Mouse (Mus musculus): ENCODE results near the gene Rflna. TPM values are rescaled to one million over a fixed set of nuclear protein-coding genes. Genes with fewer than 3 reads are reported as not detected.

The Rflna gene
- total RNA-seq, 2 experiments from 2014 or later: 0.44 to 2.5 TPM

DNA sequence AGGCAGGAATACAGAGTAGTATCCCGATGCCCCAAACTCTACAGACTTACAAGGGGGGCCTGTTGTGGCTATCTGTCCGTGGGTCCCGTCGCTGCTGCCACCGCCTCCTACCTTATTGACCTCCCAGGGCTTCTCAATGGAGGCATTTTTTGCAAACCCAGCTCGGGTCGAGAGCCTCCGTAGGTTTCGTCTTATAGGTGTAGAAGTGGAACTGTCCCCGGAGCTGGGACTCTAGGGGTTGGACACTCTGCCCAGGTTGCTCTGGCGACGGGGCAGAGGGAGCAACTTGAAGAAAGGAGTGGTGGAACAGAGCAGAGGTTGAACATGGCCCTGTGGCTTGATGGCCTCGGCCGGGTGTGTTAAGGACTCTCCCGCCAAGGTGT, 843 bp downstream of the Rflna start:
- intact Hi-C loops (cut with DNase I): loop anchor here (5.0 kb wide), 1 partner anchor 62 kb away; no protein-coding TSS in a partner anchor

DNA sequence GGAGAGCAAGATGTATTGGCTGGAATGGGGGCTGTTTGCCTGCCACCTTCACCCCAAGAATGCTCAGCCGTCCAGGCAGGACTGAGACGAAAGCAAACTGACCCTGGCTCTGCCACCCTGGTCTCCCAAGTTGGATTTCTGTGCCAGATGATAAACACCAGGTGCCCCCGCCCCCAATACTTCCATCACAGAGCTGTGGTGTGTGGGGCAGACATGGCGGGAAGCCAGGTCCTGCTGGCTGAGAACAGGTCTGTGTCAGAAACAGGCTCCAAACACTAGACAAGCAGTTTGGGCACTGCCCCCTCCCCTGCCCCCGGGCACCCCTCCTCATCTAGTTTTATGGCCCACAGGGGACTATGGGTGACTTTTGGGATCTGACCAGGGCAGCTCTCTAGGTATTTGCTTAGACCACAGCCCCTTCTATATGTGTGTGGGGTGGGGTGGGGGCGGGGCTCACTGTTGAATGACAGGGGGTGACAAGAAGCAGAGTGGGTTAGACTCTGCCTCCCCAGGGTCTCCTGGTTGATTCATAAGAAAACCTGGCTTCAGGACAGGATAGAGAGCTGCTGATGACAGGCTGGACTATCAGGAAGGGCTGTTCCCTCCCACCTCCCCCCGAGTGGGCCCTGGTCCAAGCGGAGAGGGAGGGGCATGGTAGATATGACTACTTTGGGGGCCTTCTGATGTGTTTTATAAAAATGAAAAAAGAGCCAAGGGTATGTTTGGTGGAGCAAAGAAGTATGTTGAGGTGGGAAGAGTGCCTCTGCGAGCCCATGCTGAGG, 3.0 kb downstream of the Rflna start:
- DNase-seq (ENCODE audit: low spot score in 2 of 2): peak in 1 of 2 experiments; percentile 6
- intact Hi-C loops (cut with DNase I): no loop called here

More for the DNA sequence above, 843 bp downstream of the Rflna start:
- no peak for DNase-seq (ENCODE audit: low spot score in 2 of 2)

DNA sequence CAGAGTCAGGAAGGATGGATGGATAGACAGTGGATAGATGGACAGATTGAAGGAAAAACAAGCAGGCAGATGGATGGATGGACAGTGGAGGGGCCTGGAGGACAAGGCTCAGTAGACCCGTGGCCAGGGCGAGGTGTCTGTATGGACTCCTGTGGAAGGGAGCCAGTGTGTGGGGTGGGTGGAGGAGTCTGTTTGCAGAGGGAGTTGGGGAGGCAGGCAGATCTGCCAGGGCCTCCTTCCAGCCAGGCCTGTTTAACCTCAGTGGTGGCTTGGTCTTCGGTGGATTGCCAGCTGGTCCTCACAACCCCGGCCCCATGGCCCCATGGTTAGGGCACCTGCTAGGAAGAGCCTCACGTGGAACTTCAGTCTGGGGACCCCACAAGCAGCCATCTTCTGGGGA, 3.9 kb downstream of the Rflna start:
- intact Hi-C loops (cut with DNase I): no loop called here
- DNase-seq (ENCODE audit: low spot score in 2 of 2): peak in 1 of 2 experiments; percentile 7

DNA sequence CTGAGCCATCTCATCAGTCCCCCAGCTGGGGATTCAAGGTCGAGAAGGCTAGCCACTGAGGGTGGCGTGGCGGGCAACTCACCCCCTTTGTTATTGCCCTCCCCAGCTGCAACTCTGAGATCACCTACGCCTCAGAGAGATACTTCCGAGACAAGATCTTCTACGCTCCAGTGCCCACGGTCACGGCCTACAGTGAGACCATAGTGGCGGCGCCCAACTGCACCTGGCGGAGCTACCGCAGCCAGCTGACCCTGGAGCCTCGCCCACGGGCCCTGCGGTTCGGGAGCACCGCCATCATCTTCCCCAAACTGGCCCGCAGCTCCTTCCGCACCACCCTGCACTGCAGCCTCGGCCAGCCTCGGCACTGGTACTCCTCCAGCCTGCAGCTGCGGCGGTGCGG, 8.1 kb downstream of the Rflna start:
- DNase-seq (ENCODE audit: low spot score in 2 of 2): no peak
- intact Hi-C loops (cut with DNase I): no loop called here

DNA sequence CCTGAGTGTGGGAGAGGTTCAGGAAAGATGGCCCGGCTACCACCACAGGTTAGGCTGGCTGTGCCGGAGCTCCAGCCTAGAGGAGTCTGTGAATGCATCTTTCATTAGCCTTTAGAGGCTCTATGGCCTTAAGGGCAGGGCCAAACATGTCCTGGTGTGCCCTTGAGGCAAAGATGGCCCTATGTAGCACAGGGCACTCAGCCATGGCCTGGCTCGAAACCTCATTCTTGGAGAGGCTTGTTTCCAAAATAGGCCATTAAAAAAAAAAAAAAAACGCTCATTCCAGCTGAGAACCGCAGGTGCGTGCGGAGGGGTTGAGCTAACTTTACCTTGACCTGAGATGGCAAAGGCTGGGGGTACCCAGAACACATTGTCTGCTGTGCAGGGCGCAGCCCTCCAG, 8.6 kb downstream of the Rflna start:
- intact Hi-C loops (cut with DNase I): no loop called here
- DNase-seq (ENCODE audit: low spot score in 2 of 2): no peak

DNA sequence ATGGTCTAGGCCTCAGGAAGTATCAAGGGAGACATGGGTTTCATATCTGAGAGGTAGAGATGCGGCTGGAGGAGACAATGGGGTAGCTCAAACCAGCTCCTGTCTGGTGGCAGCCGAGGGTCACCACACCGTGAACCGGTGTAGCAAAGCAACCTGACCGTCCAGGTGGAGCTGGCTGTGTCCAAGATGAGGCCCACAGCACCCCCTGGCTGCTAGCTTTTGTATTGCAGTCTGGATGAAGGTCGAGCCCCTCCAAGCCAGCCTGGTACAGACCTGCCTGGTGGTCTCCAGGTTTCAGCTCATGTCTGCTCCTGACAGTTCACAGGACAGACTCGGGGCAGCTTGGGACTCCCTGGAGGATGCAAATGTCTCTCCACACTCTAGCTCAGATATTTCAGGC, 11.5 kb downstream of the Rflna start:
- intact Hi-C loops (cut with DNase I): loop anchor here (2.0 kb wide), 1 partner anchor 114 kb away; no protein-coding TSS in a partner anchor
- peak; percentile 62 to 63 for DNase-seq (ENCODE audit: low spot score in 2 of 2)

DNA sequence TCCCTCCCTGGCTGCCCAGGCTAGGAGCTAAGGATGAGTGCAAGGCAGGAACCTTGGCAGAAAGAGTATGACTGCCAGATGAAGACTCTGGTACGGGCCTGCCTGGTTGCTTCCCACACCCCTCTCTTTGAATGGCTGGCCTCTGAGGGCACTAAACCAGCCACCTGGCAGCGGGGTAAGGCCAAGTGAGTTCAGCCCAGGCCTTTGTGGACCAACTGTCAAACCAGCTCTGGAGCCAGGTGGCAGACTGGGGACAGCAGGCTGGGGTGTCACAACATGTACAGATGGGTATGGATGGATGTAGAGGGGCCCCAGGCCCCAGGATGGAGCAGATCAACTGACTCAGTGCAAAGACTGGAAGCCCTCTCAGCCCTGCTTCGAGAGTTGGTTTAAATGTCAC, 12.0 kb downstream of the Rflna start:
- no peak for DNase-seq (ENCODE audit: low spot score in 2 of 2)
- intact Hi-C loops (cut with DNase I): loop anchor here (2.0 to 5.0 kb wide), 2 partner anchors 114 to 257 kb away; no protein-coding TSS in a partner anchor

DNA sequence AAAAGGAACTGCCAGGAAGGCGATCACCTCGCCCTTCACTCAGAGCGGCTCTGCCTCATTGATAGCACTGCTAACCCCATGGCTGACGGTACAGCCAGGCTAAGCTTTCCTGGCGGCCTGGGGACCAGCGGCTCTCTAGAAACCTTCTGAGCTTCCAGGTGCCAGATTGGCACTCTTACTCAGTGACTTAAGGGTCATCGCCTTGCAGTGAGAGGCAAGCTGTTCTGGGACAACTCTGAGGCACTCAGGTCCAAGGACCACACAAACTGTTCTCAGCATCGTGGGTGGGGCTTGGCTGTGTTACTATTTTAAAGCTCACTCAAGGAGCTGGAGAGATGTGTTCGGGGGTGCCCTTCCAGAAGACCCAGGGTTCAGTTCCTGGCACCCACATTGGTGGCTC, 12.6 kb downstream of the Rflna start:
- intact Hi-C loops (cut with DNase I): loop anchor here (2.0 to 5.0 kb wide), 2 partner anchors 115 to 257 kb away; no protein-coding TSS in a partner anchor
- DNase-seq (ENCODE audit: low spot score in 2 of 2): no peak

DNA sequence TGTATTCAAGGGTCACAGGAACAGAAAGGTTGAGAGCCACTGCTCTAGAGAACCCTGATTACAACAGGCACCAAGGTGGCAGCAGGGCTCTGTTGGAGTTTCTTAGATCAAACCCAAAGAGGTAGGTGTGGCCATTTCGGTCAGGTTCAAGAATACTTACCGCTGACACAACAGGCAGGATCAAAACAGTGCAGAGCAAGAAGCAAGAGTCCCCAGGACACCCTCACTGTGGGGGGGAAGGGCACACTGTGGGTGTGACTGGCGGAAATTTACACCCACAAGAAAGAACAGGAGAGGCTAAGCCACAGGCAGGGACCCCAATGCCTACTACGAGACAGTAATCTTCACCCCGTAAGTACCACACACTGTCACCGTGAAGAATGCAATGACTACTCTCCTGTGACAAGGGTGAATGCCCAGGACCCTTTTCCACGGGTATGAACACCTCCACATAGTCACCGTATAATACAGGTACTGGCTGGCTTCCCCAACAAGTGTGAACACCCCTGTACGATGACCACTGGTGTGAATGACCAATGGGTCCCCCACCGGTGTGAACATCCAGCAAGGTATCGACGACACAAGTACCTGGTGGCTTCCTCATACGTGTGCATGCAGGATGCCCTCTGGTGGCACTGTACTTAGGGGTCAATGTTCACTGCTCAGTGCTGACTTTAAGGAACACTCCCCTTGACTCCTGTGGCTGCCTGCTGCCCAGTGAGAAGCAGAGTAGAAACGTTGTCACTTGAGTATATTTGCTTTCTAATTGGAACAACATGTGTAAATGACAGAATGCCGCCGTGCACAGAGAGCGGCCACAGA, 13.6 kb downstream of the Rflna start:
- DNase-seq (ENCODE audit: low spot score in 2 of 2): no peak
- intact Hi-C loops (cut with DNase I): loop anchor here (1.0 to 5.0 kb wide), 2 partner anchors 12 to 256 kb away; no protein-coding TSS in a partner anchor

DNA sequence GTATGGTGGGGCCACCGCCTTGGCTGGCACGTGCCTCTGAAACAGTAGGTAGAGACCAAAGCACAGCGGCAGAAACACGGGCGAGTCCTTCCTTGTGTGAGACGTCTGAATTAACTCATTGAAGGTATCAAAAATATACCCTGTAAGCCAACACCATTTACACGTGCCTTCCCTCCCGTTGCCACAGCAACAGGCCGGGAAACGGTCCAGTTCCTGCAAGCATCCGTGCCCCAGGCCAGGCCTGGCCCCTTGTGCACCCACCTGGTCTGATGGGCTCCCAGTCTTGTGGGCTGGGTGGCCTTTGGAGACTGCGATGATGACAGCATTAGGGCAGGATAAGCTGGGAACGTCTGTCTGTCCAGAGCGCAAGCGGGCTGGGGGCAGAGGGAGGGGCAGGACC, 14.3 kb downstream of the Rflna start:
- intact Hi-C loops (cut with DNase I): loop anchor here (1.0 to 5.0 kb wide), 2 partner anchors 11 to 255 kb away; no protein-coding TSS in a partner anchor
- DNase-seq (ENCODE audit: low spot score in 2 of 2): peak in 1 of 2 experiments; percentile 47

DNA sequence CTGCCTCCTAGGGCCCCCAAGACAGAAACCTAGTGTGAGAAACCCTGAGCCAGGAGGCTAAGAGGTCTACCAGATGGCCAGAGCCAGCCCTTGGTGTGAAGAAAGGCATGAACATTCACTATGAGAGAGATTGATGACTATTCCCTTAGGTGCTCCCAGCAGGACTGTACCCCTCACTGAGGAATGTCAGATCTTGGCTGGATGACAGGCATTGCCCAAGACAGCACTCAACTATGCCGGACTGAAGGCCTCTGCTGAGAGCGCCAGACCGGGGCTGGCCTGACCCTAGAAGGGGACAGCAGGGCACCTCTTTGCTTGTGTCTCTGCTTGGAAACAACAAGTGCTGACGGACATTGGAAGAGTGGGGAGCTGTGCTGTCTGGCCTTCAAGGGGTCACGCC, 16.1 kb downstream of the Rflna start:
- DNase-seq (ENCODE audit: low spot score in 2 of 2): no peak
- intact Hi-C loops (cut with DNase I): loop anchor here (5.0 kb wide), 1 partner anchor 253 kb away; no protein-coding TSS in a partner anchor

DNA sequence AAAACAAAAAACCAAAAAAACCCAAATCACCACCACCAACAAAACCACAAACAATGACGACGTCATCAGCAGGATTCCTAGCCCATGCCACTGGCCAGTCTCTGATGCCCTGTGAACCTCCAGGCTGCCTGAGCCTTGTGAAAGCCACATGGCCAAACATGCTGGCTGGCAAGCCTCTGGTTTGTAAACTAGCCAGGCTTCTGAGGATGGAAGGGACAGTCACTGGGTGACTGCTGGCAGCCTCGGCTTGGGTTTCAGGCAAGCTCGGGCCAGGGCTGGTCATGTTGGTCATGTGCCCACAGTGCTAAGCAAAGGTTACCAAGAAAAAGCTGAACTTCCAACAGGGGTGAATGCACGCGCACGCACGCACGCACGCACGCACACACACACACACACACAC, 18.3 kb downstream of the Rflna start:
- DNase-seq (ENCODE audit: low spot score in 2 of 2): no peak
- intact Hi-C loops (cut with DNase I): loop anchor here (5.0 kb wide), 1 partner anchor 89 kb away; no protein-coding TSS in a partner anchor

DNA sequence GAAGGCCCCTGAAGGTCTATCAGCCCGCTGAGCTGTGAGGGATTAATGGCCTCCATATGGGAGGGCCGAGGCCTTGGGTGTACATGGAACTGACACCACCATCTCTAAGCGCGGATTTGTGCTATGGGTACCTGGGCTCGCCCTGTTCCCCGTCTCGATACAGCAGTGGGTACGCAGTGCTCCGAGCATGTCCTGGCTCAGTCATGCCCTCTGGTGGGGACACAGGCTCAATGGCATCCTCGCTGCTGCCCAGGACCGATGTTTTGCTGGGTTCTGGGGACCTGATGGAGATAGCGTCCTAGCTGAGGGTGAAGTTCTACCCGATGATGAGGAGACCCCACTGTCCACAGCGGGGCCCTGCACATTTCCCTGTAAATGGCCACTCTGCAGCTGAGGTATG, 21.0 kb downstream of the Rflna start:
- peak in 1 of 2 experiments; percentile 42 for DNase-seq (ENCODE audit: low spot score in 2 of 2)
- intact Hi-C loops (cut with DNase I): loop anchor here (5.0 kb wide), 1 partner anchor 92 kb away; no protein-coding TSS in a partner anchor

DNA sequence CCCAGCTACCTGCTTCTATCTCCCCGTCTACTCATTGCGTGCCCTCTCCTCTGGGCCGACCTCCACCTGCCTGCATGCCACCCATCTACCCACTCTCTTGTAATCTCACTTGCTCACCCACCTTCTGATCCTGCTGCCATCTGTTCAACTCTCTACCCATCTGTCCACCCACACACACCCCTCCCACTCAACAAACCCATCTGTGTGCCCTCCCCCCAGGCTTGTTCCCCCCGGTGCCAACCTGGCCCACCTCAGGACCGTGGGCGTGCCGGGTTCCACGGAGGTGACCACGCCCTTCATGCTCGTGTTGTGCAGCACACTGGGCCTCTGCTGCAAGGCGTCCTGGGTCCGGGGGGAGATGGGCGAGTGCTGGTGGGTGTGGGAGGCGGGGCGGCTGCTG, 25.4 kb downstream of the Rflna start:
- DNase-seq (ENCODE audit: low spot score in 2 of 2): no peak
- intact Hi-C loops (cut with DNase I): loop anchor here (1.0 kb wide), 1 partner anchor 11 kb away; no protein-coding TSS in a partner anchor

DNA sequence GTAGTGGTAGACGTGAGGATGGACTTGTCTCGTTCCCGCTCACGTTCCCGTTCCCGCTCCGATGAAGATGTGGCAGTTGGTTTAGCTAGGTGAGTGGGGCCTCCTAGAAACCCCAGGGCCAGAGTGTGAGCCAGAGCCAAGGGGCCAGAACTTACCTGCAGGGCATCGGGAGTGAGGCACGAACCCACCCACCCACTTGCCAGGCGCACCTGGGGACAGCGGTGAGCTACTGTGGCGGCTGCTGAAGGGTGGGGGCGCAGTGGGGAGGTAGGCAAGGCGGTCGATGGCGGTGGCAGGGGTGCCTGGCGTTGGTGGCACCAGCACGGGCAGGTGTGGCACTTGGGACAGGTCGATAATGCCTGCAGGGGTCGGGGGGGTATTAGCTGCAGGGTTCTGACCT, 25.9 kb downstream of the Rflna start:
- no peak for DNase-seq (ENCODE audit: low spot score in 2 of 2)
- intact Hi-C loops (cut with DNase I): loop anchor here (1.0 kb wide), 1 partner anchor 12 kb away; no protein-coding TSS in a partner anchor

DNA sequence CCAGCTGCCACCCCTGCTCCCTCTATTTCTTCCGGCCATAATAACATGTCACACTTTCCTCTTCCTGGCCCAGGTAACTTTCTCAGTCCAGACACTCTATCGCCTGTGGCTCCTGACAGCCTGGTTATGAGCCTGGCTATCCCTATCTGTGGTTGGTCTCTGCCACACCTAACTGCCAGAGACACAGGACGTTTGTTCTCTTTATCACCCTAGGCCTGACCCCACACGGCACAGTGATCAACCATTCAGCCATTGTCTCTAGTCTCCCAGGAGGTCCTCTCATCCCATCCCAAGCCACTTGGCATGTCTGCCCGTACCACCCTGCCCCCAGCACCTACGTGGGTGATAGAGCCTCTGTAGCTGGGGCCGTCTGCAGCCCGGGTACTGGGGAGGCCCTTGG, 33.5 kb downstream of the Rflna start:
- intact Hi-C loops (cut with DNase I): loop anchor here (5.0 kb wide), 1 partner anchor 36 kb away; no protein-coding TSS in a partner anchor
- DNase-seq (ENCODE audit: low spot score in 2 of 2): no peak

DNA sequence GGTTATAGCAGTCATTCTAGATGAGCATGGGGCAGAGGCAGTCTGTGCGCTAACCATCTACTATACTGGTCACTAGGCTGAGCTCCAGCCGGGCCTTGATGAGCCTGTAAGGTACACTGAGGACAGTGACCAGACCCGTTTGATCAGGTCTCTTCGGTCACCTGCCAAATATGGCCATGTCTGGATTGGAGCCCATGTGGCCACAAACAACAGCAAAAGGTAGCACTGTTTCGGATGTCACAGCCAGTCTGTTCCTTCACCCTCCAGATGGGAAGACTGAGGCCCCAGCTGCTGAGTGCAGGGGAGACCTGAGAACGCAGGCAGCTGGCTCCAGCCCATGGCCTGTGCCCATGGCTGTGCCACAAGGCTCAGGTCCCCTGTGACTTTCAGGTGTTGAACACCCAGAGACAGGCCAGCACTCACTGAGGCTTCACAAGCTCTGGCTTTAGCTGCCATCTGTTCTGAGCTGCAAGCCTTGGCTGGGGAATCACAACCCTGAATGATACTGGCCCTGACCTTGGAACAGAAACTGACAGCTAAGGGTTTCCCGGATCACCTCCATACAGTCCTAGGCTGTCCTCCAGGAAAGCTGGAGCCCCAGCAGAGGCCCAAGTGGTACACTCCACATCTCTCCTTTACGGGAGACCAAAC, 36.5 kb downstream of the Rflna start:
- no peak for DNase-seq (ENCODE audit: low spot score in 2 of 2)
- intact Hi-C loops (cut with DNase I): loop anchor here (5.0 kb wide), 1 partner anchor 33 kb away; no protein-coding TSS in a partner anchor

DNA sequence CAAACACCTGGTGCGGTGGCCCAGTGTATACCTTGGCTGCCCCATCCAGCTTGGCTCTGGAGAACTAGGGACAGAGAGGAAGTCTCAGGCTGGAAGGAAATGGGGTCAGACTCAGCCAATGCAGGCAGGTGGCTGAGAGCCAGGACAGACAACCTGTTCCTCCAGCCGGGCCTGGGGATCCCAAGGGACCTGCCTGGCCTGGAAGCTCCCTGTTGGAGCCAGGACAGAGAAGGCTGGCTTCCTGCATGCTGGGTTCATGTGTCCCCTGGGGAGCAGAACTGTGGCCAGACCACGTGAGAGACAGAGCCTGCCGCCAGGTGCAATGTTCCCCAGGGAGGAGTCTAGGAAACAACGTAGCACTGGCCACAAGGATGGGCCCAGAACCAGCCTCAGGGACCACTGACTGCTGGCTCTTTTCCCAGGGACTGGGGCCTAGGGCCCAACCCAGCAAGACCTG, 37.1 kb downstream of the Rflna start:
- intact Hi-C loops (cut with DNase I): no loop called here

DNA sequence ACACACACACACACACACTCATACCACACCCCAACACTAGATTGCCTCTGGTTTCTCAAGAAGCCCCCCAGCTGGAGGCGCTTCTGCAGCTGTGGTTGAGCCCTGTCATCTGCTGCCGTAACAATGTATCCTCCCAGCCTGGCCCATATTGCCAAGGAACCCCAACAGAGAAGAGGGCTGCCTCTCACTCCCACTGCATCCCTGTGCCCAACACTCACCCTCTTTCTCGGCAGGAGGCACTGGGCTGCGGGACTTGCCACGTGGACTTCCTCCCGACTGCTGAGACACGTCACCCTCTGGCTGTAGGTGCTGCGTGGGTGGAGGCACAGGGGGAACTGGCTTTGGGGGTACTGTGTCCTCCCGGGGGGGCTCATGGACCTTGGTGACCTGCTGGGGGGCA, 38.6 kb downstream of the Rflna start:
- intact Hi-C loops (cut with DNase I): no loop called here
- DNase-seq (ENCODE audit: low spot score in 2 of 2): peak; percentile 31 to 66

More for the DNA sequence above, 37.1 kb downstream of the Rflna start:
- peak in 1 of 2 experiments; percentile 49 for DNase-seq (ENCODE audit: low spot score in 2 of 2)
